Mouse (Mus musculus) kidney, embryonic 16.5 days (tissue): ENCODE measurements around the gene Tnip1. TPM values are rescaled to one million over a fixed set of nuclear protein-coding genes. Genes with fewer than 3 reads are reported as not detected.

Experiments
- ATAC-seq: fragments of 200-750 bp; cut with Nextera tagmentation; 2 replicates; pipeline ENCODE4 v1.8.0; 2017; ENCODE audit warnings: moderate TSS enrichment; ENCODE audit not compliant: low FRiP score, low TSS enrichment
- H3K27ac ChIP-seq: fragments of 300-500 bp; sonication (generic); 2 replicates; pipeline ENCODE4 v1.5.1; 2014; ENCODE audit warnings: low read length
- H3K27me3 ChIP-seq: fragments of 300-500 bp; sonication (generic); 2 replicates; pipeline ENCODE4 v1.6.1; 2014; ENCODE audit warnings: low read length, control low read depth, mixed read lengths; ENCODE audit not compliant: insufficient read depth
- H3K36me3 ChIP-seq: fragments of 300-500 bp; sonication (generic); 2 replicates; pipeline ENCODE4 v1.6.1; 2014; ENCODE audit warnings: low read length, control low read depth, mixed read lengths; ENCODE audit not compliant: insufficient read depth
- H3K4me1 ChIP-seq: fragments of 300-500 bp; sonication (generic); 2 replicates; pipeline ENCODE4 v1.6.1; 2014; ENCODE audit warnings: low read length, control low read depth, mixed read lengths; ENCODE audit not compliant: insufficient read depth
- H3K4me2 ChIP-seq: fragments of 300-500 bp; sonication (generic); replicated peaks from 2 replicates; pipeline ENCODE4 v1.6.1; 2014; ENCODE audit warnings: low read depth, low read length
- H3K4me3 ChIP-seq: fragments of 300-500 bp; sonication (generic); 2 replicates; pipeline ENCODE4 v1.5.1; 2014; ENCODE audit warnings: mild to moderate bottlenecking, low read length
- H3K9ac ChIP-seq: fragments of 300-500 bp; sonication (generic); replicated peaks from 2 replicates; pipeline ENCODE4 v1.6.1; 2014; ENCODE audit warnings: low read length
- H3K9me3 ChIP-seq: fragments of 300-500 bp; sonication (generic); 2 replicates; pipeline ENCODE4 v1.6.1; 2016; ENCODE audit warnings: low read length, control low read depth
- WGBS: fragments of 180-500 bp; shearing (Covaris S2); extraction: QIAGEN DNeasy Blood & Tissue Kit; methylation state at CpG from one replicate; pipeline ENCODE4 v1.1.7; 2014; 5-methylcytosine and 5-hydroxymethylcytosine counted together
- polyA plus RNA-seq: library from polyadenylated mRNA; unstranded; fragments of >200 nt; fragmentation: Nextera tagmentation; extraction: Ambion mirVana; gene quantifications from 2 replicates; pipeline ENCODE4 v1.2.1, GENCODE M21; 2015

The Tnip1 gene
- polyA plus RNA-seq, 1 experiment from 2014 or later, result 20.2 TPM

DNA sequence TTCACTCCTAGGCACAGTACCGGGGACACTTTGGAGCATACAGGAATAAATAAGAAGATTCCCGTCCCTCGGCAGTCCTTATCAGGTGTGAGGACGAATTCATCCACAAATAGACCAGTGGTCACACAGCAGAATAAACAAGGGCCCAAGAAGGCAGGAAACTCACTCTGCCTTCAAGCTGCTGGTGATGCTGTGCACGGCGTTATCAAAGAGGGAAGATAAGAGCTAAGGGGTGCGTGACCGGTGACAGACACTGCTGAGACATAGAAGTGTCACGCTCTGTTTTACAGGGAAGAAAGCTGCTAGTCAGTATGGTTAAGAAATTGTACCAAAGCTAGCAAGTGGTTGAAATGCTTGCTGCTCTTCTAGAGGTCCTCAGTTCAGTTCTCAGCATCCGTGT is 82.8 kb downstream of the Tnip1 start:
- no peak overlapping the region for H3K4me2 ChIP-seq
- 79% methylated on average over 10 of the region's 10 CpGs for WGBS
- H3K36me3 ChIP-seq, result no peaks in the 10 kb centered on the region
- H3K9me3 ChIP-seq, result no peaks in the 10 kb centered on the region
- no peak overlapping the region for H3K9ac ChIP-seq
- H3K4me1 ChIP-seq, result peaks cover 28% of the 10 kb centered on the region
- H3K27me3 ChIP-seq, result no peaks in the 10 kb centered on the region
- H3K27ac ChIP-seq, result no peak overlapping the region
- H3K4me3 ChIP-seq, result no peak overlapping the region
- ATAC-seq, result no peak

DNA sequence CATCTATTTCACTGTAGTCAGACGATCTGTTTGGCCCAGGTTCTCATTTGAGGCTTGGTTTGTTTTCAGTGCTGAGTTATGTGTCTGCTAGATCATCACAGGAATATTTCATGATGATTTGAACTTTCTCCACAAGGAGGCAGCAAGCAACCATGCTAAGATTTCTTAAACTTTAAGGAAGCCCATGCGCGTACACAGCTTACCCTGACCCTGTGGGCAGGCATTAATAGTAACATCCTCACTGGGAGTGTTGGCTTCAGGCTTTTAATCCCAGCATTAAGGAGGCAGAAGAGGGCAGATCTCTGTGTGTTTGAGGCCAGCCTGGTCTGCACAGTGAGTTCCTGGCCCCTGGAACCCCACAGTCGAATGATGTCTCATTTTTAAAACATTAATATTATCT is 83.3 kb downstream of the Tnip1 start:
- peak; percentile 72 for ATAC-seq
- H3K9ac ChIP-seq, result no peak overlapping the region
- peaks cover 23% of the 10 kb centered on the region for H3K4me1 ChIP-seq
- no peak overlapping the region for H3K4me3 ChIP-seq
- peaks cover under 1% of the 10 kb centered on the region; the same call in 1 of the 2 replicates for H3K36me3 ChIP-seq
- H3K27me3 ChIP-seq, result no peaks in the 10 kb centered on the region
- no peak overlapping the region for H3K4me2 ChIP-seq
- WGBS, result 30% methylated on average over 4 of the region's 4 CpGs
- no peaks in the 10 kb centered on the region for H3K9me3 ChIP-seq
- no peak overlapping the region for H3K27ac ChIP-seq

GRCm38 (mm10) chr11:54878893-54879292 is 83.8 kb downstream of the Tnip1 start:
- Histone ChIP-seq H3K9ac (no peak overlapping the region), H3K27ac (no peak overlapping the region), H3K4me3 (no peak overlapping the region), H3K4me2 (no peak overlapping the region), H3K27me3 (no peaks in the 10 kb centered on the region), H3K36me3 (peaks cover 6% of the 10 kb centered on the region), H3K4me1 (peaks cover 20% of the 10 kb centered on the region), H3K9me3 (no peaks in the 10 kb centered on the region)
- ATAC-seq, result no peak
- 87% methylated on average over 6 of the region's 6 CpGs for WGBS

- Histone ChIP-seq H3K36me3 (peaks cover 33% of the 10 kb centered on the region), H3K4me1 (peaks cover 5% of the 10 kb centered on the region), H3K4me3 (no peak overlapping the region), H3K27ac (no peak overlapping the region), H3K9me3 (no peaks in the 10 kb centered on the region), H3K27me3 (no peaks in the 10 kb centered on the region), H3K9ac (no peak overlapping the region), H3K4me2 (no peak overlapping the region)
- ATAC-seq, result no peak
- whole genome bisulfite sequencing, result 88% methylated on average over 5 of the region's 5 CpGs
These were observed 86.7 kb downstream of the Tnip1 start for GRCm38 (mm10) chr11:54876031-54876430.

DNA sequence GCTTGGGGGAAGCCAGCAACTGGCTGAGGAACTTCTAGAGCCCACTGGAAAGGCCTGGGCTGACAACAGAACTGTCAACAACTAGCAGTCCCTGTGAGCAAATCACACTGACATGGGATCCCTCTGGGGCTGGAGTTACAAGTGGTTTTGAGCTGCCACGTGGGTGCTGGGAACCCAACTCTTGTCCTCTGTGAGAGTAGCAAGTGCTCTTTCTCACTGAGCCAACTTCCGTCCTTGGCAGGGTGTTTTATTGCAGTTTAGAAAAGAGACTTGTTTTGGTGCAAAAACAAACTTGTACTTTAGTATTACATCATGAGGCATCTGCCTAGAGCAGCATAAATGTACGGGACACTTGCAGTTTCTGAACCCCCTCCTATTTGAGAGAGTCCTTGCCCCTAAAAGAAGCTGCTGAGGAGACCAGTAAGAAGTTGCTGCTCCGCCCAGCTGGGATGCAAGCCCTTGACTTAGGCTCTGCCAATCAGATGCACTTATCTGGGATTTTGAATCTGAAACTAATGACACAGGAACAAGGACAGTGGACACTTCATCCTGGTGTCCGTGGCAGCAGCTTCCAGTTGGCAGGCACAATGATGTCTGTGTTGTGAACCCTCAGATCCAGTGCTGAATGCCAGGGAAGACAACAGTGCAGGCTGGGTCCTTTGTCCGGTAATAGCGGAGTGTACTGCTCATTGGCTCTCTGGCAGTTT is 90.7 kb downstream of the Tnip1 start:
- WGBS, result 79% methylated on average over 7 of the region's 7 CpGs
- H3K36me3 ChIP-seq, result peaks cover 43% of the 10 kb centered on the region
- no peaks in the 10 kb centered on the region for H3K27me3 ChIP-seq
- no peak overlapping the region for H3K9ac ChIP-seq
- no peak overlapping the region for H3K4me3 ChIP-seq
- H3K27ac ChIP-seq, result no peak overlapping the region
- no peak for ATAC-seq
- H3K4me2 ChIP-seq, result no peak overlapping the region
- peaks cover 23% of the 10 kb centered on the region for H3K4me1 ChIP-seq
- no peaks in the 10 kb centered on the region for H3K9me3 ChIP-seq

DNA sequence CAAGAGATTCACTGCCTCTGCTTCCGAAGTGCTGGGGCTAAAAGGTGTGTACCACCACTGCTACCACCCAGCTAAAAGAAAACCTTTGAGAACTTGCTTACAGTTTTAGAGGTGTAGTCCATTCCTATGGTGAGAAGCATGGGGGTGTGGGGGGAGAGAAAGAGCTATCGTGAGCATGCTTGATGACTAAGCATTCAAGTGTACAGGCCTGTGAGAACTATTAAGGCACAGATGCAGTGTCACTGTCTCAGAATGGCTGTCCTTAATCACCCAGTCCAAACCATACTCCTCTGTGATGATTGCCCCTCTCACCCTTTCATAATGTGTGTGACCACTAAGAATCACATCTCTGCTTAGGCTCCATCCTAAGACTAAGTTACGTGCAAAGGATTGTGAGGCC is 93.4 kb downstream of the Tnip1 start:
- WGBS, result 84% methylated on average over 3 of the region's 3 CpGs

DNA sequence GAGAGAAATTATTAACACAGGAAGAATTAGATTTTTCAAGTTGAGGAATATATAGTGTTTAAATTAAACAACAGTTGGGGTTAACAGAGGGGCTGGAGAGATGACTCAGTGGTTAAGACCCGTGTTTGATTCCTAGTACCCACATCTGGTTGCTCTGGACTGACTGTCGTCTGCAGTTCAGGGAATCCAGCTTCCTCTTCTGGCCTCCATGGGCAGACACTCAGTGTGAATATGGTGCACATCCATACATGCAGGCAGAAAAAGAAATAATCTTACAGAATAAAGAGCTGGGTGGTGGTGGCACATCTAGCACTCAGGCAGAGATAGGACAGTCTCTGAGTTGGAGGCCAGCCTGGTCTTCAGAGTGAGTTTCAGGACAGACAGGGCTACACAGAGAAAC is 94.3 kb downstream of the Tnip1 start:
- Histone ChIP-seq H3K27ac (no peak overlapping the region), H3K9ac (no peak overlapping the region), H3K4me3 (no peak overlapping the region), H3K9me3 (no peaks in the 10 kb centered on the region), H3K4me2 (no peak overlapping the region; the same call in 1 of the 2 replicates), H3K27me3 (no peaks in the 10 kb centered on the region), H3K36me3 (peaks cover 33% of the 10 kb centered on the region), H3K4me1 (peaks cover 23% of the 10 kb centered on the region)
- 63% methylated on average over 2 of the region's 2 CpGs for WGBS
- ATAC-seq, result no peak

More for the DNA sequence above, 93.4 kb downstream of the Tnip1 start:
- Histone ChIP-seq H3K4me2 (no peak overlapping the region), H3K4me3 (no peak overlapping the region), H3K36me3 (peaks cover 42% of the 10 kb centered on the region), H3K27ac (no peak overlapping the region), H3K9me3 (no peaks in the 10 kb centered on the region), H3K9ac (no peak overlapping the region), H3K4me1 (peaks cover 23% of the 10 kb centered on the region), H3K27me3 (no peaks in the 10 kb centered on the region)
- ATAC-seq, result no peak

- Histone ChIP-seq H3K9ac (no peak overlapping the region), H3K27me3 (no peaks in the 10 kb centered on the region), H3K36me3 (peaks cover 29% of the 10 kb centered on the region), H3K4me2 (peak overlapping the region; percentile 59), H3K4me3 (peak overlapping the region; percentile 91), H3K27ac (no peak overlapping the region), H3K4me1 (peaks cover 23% of the 10 kb centered on the region), H3K9me3 (no peaks in the 10 kb centered on the region)
- WGBS, result 68% methylated on average over 3 of the region's 3 CpGs
- ATAC-seq, result no peak
These were observed 94.7 kb downstream of the Tnip1 start for GRCm38 (mm10) chr11:54867903-54868434.

- H3K36me3 ChIP-seq, result peaks cover 20% of the 10 kb centered on the region
- WGBS, result under 1% methylated on average over 5 of the region's 5 CpGs
- peaks cover 23% of the 10 kb centered on the region for H3K4me1 ChIP-seq
- H3K27ac ChIP-seq, result peak overlapping the region; percentile 91
- ATAC-seq, result peak; percentile 50
- H3K4me2 ChIP-seq, result peak overlapping the region; percentile 59
- peak overlapping the region; percentile 91 for H3K4me3 ChIP-seq
- H3K27me3 ChIP-seq, result no peaks in the 10 kb centered on the region
- no peaks in the 10 kb centered on the region for H3K9me3 ChIP-seq
- peak overlapping the region; percentile 98 for H3K9ac ChIP-seq
These were observed 95.7 kb downstream of the Tnip1 start for GRCm38 (mm10) chr11:54867049-54867385.
